In genomic region chr7:4739041-4739543, GRCm38 (mm10) we compare ENCODE assay signal across 9 mouse cellular contexts. TPM values are rescaled to one million over a fixed set of nuclear protein-coding genes. Genes with fewer than 3 reads are reported as not detected.
A peak's percentile ranks its signal among the peaks of the same experiment; 100 is the strongest.
DNase-seq lines count a peak whose midpoint lies in the region; ATAC-seq and TF ChIP-seq lines count a peak whose summit lies in the region.
"Had no signal": no experiment of that assay in that cellular context is flagged by ENCODE, and none has a peak within 500 bp of the region (broad histone marks: within the 10 kb centered on the region; RNA-seq: fewer than 3 reads in every experiment).

No protein-coding gene starts in this region.

- H3K27ac ChIP-seq in heart, embryonic 10.5 days = peak overlapping the region; percentile 78
- peak overlapping the region; percentile 71 for H3K27ac ChIP-seq in CH12.LX (ENCODE audit: insufficient read depth, low read depth)
- peak overlapping the region; percentile 71 for H3K27ac ChIP-seq in forebrain, embryonic 14.5 days (ENCODE audit: low read depth, low read length)
- peak overlapping the region; percentile 58 for H3K27ac ChIP-seq in liver, embryonic 15.5 days (replicated peaks)

- no peak for TF ChIP-seq RAD21 in CH12.LX (IDR thresholded peaks at IDR 0.05; ENCODE audit: low read depth, low read length)

- H3K36me3 ChIP-seq in heart, embryonic 10.5 days = peaks cover 21% of the 10 kb centered on the region
- H3K36me3 ChIP-seq in CH12.LX (replicated peaks in 1 of 2; ENCODE audit: control insufficient read depth in 1 of 2, insufficient read depth in 1 of 2, low read length in 1 of 2) = peaks cover 14 to 25% of the 10 kb centered on the region in 2 experiments
- no peaks in the 10 kb centered on the region for H3K36me3 ChIP-seq in forebrain, embryonic 14.5 days (ENCODE audit: control insufficient read depth, insufficient read depth, low read length)
- peaks cover 21% of the 10 kb centered on the region; the same call in 1 of the 2 replicates for H3K36me3 ChIP-seq in liver, embryonic 15.5 days (replicated peaks)

- H3K9me3 ChIP-seq in heart, embryonic 10.5 days = no peaks in the 10 kb centered on the region
- H3K9me3 ChIP-seq in CH12.LX (replicated peaks; ENCODE audit: low read length) = no peaks in the 10 kb centered on the region
- no peaks in the 10 kb centered on the region for H3K9me3 ChIP-seq in forebrain, embryonic 14.5 days (replicated peaks; ENCODE audit: control insufficient read depth, low read length)
- no peaks in the 10 kb centered on the region for H3K9me3 ChIP-seq in liver, embryonic 15.5 days (replicated peaks)

- no peak for TF ChIP-seq CTCF in CH12.LX (conservative IDR thresholded peaks at IDR 0.05 in 1 of 2, IDR thresholded peaks at IDR 0.05 in 1 of 2; ENCODE audit: low read depth in 2 of 2, low read length in 2 of 2)

- peak overlapping the region; percentile 63 for H3K4me2 ChIP-seq in CH12.LX (ENCODE audit: insufficient read depth, low read depth, poor library complexity, severe bottlenecking)
- H3K4me2 ChIP-seq in forebrain, embryonic 14.5 days (ENCODE audit: low read length) = peak overlapping the region; percentile 56
- peak overlapping the region; percentile 88 for H3K4me2 ChIP-seq in liver, embryonic 15.5 days

- H3K4me3 ChIP-seq in heart, embryonic 10.5 days = peak overlapping the region; percentile 67
- H3K4me3 ChIP-seq in CH12.LX (replicated peaks in 1 of 3; ENCODE audit: low read depth in 2 of 3, low read length in 2 of 3, poor library complexity in 1 of 3) = peak overlapping the region; percentile 46 to 55 (median 47)
- peak overlapping the region; percentile 27 for H3K4me3 ChIP-seq in forebrain, embryonic 14.5 days (ENCODE audit: low read depth, low read length)
- peak overlapping the region; percentile 78 for H3K4me3 ChIP-seq in liver, embryonic 15.5 days (replicated peaks)

- in situ Hi-C loops in CH12.LX (cut with MboI; ENCODE audit: low pct_ligation_motif_present, low pct_unique_long_range_greater_than_20kb, low sequenced_read_pairs) = no loop called here

- no peaks in the 10 kb centered on the region for H3K79me2 ChIP-seq in CH12.LX (replicated peaks; ENCODE audit: control insufficient read depth, extremely low read depth, insufficient read depth, poor library complexity, severe bottlenecking)

- no peak for ATAC-seq in forebrain, embryonic 14.5 days
- no peak for ATAC-seq in liver, embryonic 15.5 days (ENCODE audit: insufficient read depth)

- H3K9ac ChIP-seq in CH12.LX (ENCODE audit: insufficient read depth, low read depth) = peak overlapping the region; percentile 73
- peak overlapping the region; percentile 17; the same call in 1 of the 2 replicates for H3K9ac ChIP-seq in forebrain, embryonic 14.5 days (ENCODE audit: low read length)
- peak overlapping the region; percentile 45 for H3K9ac ChIP-seq in liver, embryonic 15.5 days

- H3K27me3 ChIP-seq in heart, embryonic 10.5 days (ENCODE audit: insufficient read depth, poor library complexity, severe bottlenecking) = no peaks in the 10 kb centered on the region
- no peaks in the 10 kb centered on the region for H3K27me3 ChIP-seq in CH12.LX (replicated peaks)
- H3K27me3 ChIP-seq in forebrain, embryonic 14.5 days (replicated peaks; ENCODE audit: control insufficient read depth, insufficient read depth, low read length) = no peaks in the 10 kb centered on the region
- H3K27me3 ChIP-seq in liver, embryonic 15.5 days = no peaks in the 10 kb centered on the region

- TF ChIP-seq POLR2A in CH12.LX (IDR thresholded peaks at IDR 0.05; ENCODE audit: low read depth, low read length) = no peak

- peak; percentile 53 for TF ChIP-seq EP300 in CH12.LX (IDR thresholded peaks at IDR 0.05; ENCODE audit: low read length)

- peaks cover 30% of the 10 kb centered on the region for H3K4me1 ChIP-seq in heart, embryonic 10.5 days
- H3K4me1 ChIP-seq in CH12.LX (ENCODE audit: control insufficient read depth in 1 of 2, insufficient read depth in 2 of 2) = peaks cover 5 to 24% of the 10 kb centered on the region in 2 experiments; a peak in 3 of 4 replicates
- peaks cover 21% of the 10 kb centered on the region for H3K4me1 ChIP-seq in forebrain, embryonic 14.5 days (ENCODE audit: control insufficient read depth, insufficient read depth, low read length)
- peaks cover 55% of the 10 kb centered on the region for H3K4me1 ChIP-seq in liver, embryonic 15.5 days (replicated peaks)

- dilution Hi-C loops in CH12.LX (cut with MboI; ENCODE audit: extremely low pct_ligation_motif_present, extremely low pct_unique_long_range_greater_than_20kb, low sequenced_read_pairs) = no loop called here

- DNase-seq in heart, embryonic 10.5 days (ENCODE audit: low spot score) = no peak
- no peak for DNase-seq in heart, adult 18-20 months
- DNase-seq in CH12.LX (ENCODE audit: extremely low read depth) = no peak
- no peak for DNase-seq in forebrain, embryonic 14.5 days (ENCODE audit: low spot score)
- DNase-seq in frontal cortex, adult 2 months (ENCODE audit: extremely low spot score in 1 of 2, low spot score in 1 of 2) = no peak
- no peak for DNase-seq in layer of hippocampus, postnatal 25 days (ENCODE audit: extremely low spot score in 1 of 2, low spot score in 1 of 2)
- no peak for DNase-seq in T-cell, adult 2 months (ENCODE audit: low spot score)

- WGBS in heart, embryonic 10.5 days = 56% methylated on average over 10 of the region's 10 CpGs
- WGBS in forebrain, embryonic 14.5 days = 33% methylated on average over 10 of the region's 10 CpGs
- WGBS in liver, embryonic 15.5 days (ENCODE audit: insufficient replicate concordance) = 49% methylated on average over 10 of the region's 10 CpGs

TF ChIP-seq in CH12.LX, 34 proteins besides CTCF, POLR2A, EP300 and RAD21 (continues in another document):
- TF ChIP-seq SMC3 (IDR thresholded peaks at IDR 0.05; ENCODE audit: low read depth, low read length) = no peak
- no peak for TF ChIP-seq IRF4 (IDR thresholded peaks at IDR 0.05; ENCODE audit: low read depth, low read length)
- no peak for TF ChIP-seq CHD2 (IDR thresholded peaks at IDR 0.05; ENCODE audit: low read length)
- no peak for TF ChIP-seq HCFC1 (IDR thresholded peaks at IDR 0.05; ENCODE audit: low read depth, low read length)
- no peak for TF ChIP-seq POLR2AphosphoS2 (IDR thresholded peaks at IDR 0.05; ENCODE audit: low read depth, low read length)
- no peak for TF ChIP-seq MYC (IDR thresholded peaks at IDR 0.05; ENCODE audit: low read depth, low read length)
- TF ChIP-seq E2F4 (IDR thresholded peaks at IDR 0.05; ENCODE audit: insufficient replicate concordance, low read depth, low read length) = no peak

RNA-seq across cellular contexts. Expression of gene Kmt5c, which starts 0.8 kb away (rescaled TPM):
- 76.1 and 77.6 TPM in 2 replicates for polyA plus RNA-seq in heart, embryonic 10.5 days (2016; fragmentation: Nextera tagmentation; extraction: Ambion mirVana)
- 10 to 100 TPM in 1 of 2 experiments, 1 to 10 TPM in 1; 9.6 to 10.0 TPM for total RNA-seq in heart, adult 18-20 months (2021)
- total RNA-seq in CH12.LX (2012; rRNA removed) = 27.4 and 41.2 TPM in 2 replicates
- total RNA-seq in CH12.LX (2014; rRNA removed) = 41.3 and 44.0 TPM in 2 replicates
- polyA plus RNA-seq in CH12.LX (2012; ENCODE audit: insufficient read length, low read depth) = 46.7 and 52.4 TPM in 2 replicates
- 54.6 and 57.1 TPM in 2 replicates for polyA plus RNA-seq in forebrain, embryonic 14.5 days (2014; fragmentation: Nextera tagmentation; extraction: Ambion mirVana)
- polyA plus RNA-seq in liver, embryonic 15.5 days (2015; fragmentation: Nextera tagmentation; extraction: Ambion mirVana) = 50.1 and 56.1 TPM in 2 replicates
- polyA plus RNA-seq in frontal cortex, adult 2 months (2012; rRNA removed) = 74.3 and 83.4 TPM in 2 replicates
- total RNA-seq in layer of hippocampus, postnatal 25 days (2021) = 10 to 100 TPM; 23.5 to 34.3 TPM

RNA-seq across cellular contexts. Expression of gene Cox6b2, which starts 13.8 kb away (rescaled TPM):
- 37.6 and 42.2 TPM in 2 replicates for polyA plus RNA-seq in heart, embryonic 10.5 days (2016; fragmentation: Nextera tagmentation; extraction: Ambion mirVana)
- total RNA-seq in heart, adult 18-20 months (2021) = 1 to 10 TPM; 1.4 to 2.3 TPM
- total RNA-seq in CH12.LX (2012; rRNA removed) (not detected in 2 replicates), CH12.LX (2014; rRNA removed) (not detected in 2 replicates)
- polyA plus RNA-seq in CH12.LX (2012; ENCODE audit: insufficient read length, low read depth) = not detected in 2 replicates
- 11.7 and 13.1 TPM in 2 replicates for polyA plus RNA-seq in forebrain, embryonic 14.5 days (2014; fragmentation: Nextera tagmentation; extraction: Ambion mirVana)
- polyA plus RNA-seq in liver, embryonic 15.5 days (2015; fragmentation: Nextera tagmentation; extraction: Ambion mirVana) = 66.0 and 79.3 TPM in 2 replicates
- polyA plus RNA-seq in frontal cortex, adult 2 months (2012; rRNA removed) = 16.1 and 19.8 TPM in 2 replicates
- 1 to 10 TPM; 5.2 to 6.1 TPM for total RNA-seq in layer of hippocampus, postnatal 25 days (2021)

RNA-seq across cellular contexts. Expression of gene Tmem150b, which starts 14.0 kb away (rescaled TPM):
- not detected in 2 replicates for polyA plus RNA-seq in heart, embryonic 10.5 days (2016; fragmentation: Nextera tagmentation; extraction: Ambion mirVana)
- total RNA-seq in heart, adult 18-20 months (2021) = under 1 TPM in 1 of 2 experiments, not detected in 1; 0.10 TPM
- 0.04 TPM in 1 of 2 replicates, not detected in the other for total RNA-seq in CH12.LX (2012; rRNA removed)
- total RNA-seq in CH12.LX (2014; rRNA removed) = 0.15 TPM in 1 of 2 replicates, not detected in the other
- polyA plus RNA-seq in CH12.LX (2012; ENCODE audit: insufficient read length, low read depth) = 0.12 and 0.17 TPM in 2 replicates
- polyA plus RNA-seq in forebrain, embryonic 14.5 days (2014; fragmentation: Nextera tagmentation; extraction: Ambion mirVana) = 0.12 TPM in 1 of 2 replicates, not detected in the other
- polyA plus RNA-seq in liver, embryonic 15.5 days (2015; fragmentation: Nextera tagmentation; extraction: Ambion mirVana) = 0.14 and 0.37 TPM in 2 replicates
- 0.13 and 0.14 TPM in 2 replicates for polyA plus RNA-seq in frontal cortex, adult 2 months (2012; rRNA removed)
- total RNA-seq in layer of hippocampus, postnatal 25 days (2021) = not detected

RNA-seq across cellular contexts. Expression of gene Fam71e2, which starts 32.0 kb away (rescaled TPM):
- polyA plus RNA-seq in heart, embryonic 10.5 days (2016; fragmentation: Nextera tagmentation; extraction: Ambion mirVana) = not detected in 2 replicates
- not detected for total RNA-seq in heart, adult 18-20 months (2021)
- total RNA-seq in CH12.LX (2012; rRNA removed) (not detected in 2 replicates), CH12.LX (2014; rRNA removed) (not detected in 2 replicates)
- not detected in 2 replicates for polyA plus RNA-seq in CH12.LX (2012; ENCODE audit: insufficient read length, low read depth)
- polyA plus RNA-seq in forebrain, embryonic 14.5 days (2014; fragmentation: Nextera tagmentation; extraction: Ambion mirVana) = not detected in 2 replicates
- not detected in 2 replicates for polyA plus RNA-seq in liver, embryonic 15.5 days (2015; fragmentation: Nextera tagmentation; extraction: Ambion mirVana)
- 0.02 TPM in 1 of 2 replicates, not detected in the other for polyA plus RNA-seq in frontal cortex, adult 2 months (2012; rRNA removed)
- not detected for total RNA-seq in layer of hippocampus, postnatal 25 days (2021)
- total RNA-seq: gastrocnemius, postnatal 4 days had no signal

RNA-seq across cellular contexts. Expression of gene Il11, which starts 43.6 kb away (rescaled TPM):
- 0.15 and 0.20 TPM in 2 replicates for polyA plus RNA-seq in heart, embryonic 10.5 days (2016; fragmentation: Nextera tagmentation; extraction: Ambion mirVana)
- total RNA-seq in heart, adult 18-20 months (2021) = not detected
- total RNA-seq in CH12.LX (2012; rRNA removed) (0.17 TPM in 1 of 2 replicates, not detected in the other), CH12.LX (2014; rRNA removed) (not detected in 2 replicates)
- polyA plus RNA-seq in CH12.LX (2012; ENCODE audit: insufficient read length, low read depth) = not detected in 2 replicates
- 0.21 and 0.32 TPM in 2 replicates for polyA plus RNA-seq in forebrain, embryonic 14.5 days (2014; fragmentation: Nextera tagmentation; extraction: Ambion mirVana)
- polyA plus RNA-seq in liver, embryonic 15.5 days (2015; fragmentation: Nextera tagmentation; extraction: Ambion mirVana) = 0.06 TPM in 1 of 2 replicates, not detected in the other
- 0.25 and 0.38 TPM in 2 replicates for polyA plus RNA-seq in frontal cortex, adult 2 months (2012; rRNA removed)
- total RNA-seq in layer of hippocampus, postnatal 25 days (2021) = under 1 TPM; 0.27 to 0.49 TPM

Comparison
In these comparisons a context has a peak if more than half of its experiments do, and no peak if none do; other contexts are left out.
1. H3K4me3 ChIP-seq: peak in every context shown above with its lines; median percentile 78 in liver, embryonic 15.5 days; 67 in heart, embryonic 10.5 days; 47 in CH12.LX; 27 in forebrain, embryonic 14.5 days.
2. H3K9ac ChIP-seq: peak in every context shown above with its lines; median percentile 73 in CH12.LX; 45 in liver, embryonic 15.5 days; 17 in forebrain, embryonic 14.5 days.